Mouse (Mus musculus) cerebellum, postnatal 14 days (tissue): ENCODE data around the gene Tmem135.

Source experiments
- DNase-seq, 2 experiments: peaks; one replicate each; pipeline ENCODE4 v3.0.0; 2021; ENCODE audit warnings: mixed read lengths in 2 of 2

Tmem135 gene

DNA sequence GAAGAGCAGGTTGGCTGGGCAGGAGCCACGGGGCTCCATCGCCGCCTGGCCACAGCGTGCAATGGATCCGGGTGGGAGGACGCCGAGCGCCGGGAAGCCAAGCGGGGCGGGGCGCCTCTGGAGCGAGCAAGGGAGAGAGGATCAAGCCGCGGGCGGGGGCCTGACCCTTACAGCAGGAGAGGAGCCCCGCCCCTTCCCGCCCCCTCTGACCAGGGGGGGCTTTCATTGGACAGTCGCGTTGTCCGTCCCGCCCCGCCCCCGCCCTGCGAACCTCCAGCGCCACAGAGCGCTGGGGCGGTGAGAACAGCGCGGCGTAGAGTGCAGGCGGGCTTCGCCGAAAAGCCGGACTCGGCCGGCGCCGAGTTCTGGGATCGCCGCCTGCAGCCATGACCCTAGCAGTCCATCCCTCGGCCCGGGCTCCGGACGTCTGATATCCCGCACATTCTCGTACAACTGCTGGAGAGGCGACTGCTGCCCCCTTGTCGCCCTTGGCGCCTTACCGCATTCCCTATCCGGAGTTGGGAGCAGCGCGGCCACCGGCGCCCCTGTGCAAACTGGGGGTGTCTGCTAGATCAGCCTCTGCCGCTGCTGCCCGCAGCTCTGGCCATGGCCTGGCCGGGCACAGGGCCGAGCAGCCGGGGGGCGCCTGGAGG, at the start of gene Tmem135, which contains the start of gene Fzd4:
Gene Tmem135, minus strand, starts transcription at position 142 of the 653 bp plus-strand sequence.
Gene Fzd4, plus strand, starts transcription at position 275 of the 653 bp plus-strand sequence.
- DNase-seq, result peak; percentile 92 to 93

DNA sequence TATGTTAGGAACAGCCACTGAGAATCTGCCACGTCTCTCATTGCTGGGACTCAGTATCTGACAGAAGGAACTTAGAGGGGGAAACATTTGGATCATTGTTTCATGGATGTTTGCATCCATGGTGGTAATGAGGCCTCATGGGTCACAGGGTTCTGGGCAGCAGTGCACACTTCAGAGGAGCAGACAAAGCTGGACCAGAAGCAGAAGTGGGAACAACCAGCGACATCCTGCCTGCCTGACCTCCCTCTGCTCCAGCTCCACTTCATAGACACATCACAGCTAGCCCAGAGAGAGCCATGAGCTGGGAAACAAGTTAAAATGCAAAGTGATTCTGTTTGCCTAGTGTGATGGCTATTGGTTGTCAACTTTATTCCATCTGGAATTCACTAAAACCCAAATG, 46.3 kb upstream of the Tmem135 start:
- no peak for DNase-seq

DNA sequence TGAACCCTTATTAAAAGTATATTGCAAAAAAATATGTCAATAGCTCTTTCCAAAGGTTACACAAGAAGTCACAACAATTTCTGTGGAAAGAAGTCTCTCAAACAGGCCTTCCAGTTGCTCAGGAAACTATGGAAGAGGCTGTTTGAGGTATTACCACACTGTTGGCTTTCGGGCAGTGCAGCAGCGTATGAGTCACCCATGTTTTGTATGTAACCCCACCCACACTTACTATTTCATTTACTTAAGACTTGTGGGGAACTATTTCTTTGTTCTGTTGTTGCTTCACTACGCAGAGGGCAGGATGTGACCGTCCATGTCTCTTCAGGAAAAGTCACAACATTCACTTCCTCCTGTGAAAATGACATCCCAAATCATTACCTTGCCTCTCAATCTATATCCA, 41.1 kb upstream of the Tmem135 start:
- no peak for DNase-seq

DNA sequence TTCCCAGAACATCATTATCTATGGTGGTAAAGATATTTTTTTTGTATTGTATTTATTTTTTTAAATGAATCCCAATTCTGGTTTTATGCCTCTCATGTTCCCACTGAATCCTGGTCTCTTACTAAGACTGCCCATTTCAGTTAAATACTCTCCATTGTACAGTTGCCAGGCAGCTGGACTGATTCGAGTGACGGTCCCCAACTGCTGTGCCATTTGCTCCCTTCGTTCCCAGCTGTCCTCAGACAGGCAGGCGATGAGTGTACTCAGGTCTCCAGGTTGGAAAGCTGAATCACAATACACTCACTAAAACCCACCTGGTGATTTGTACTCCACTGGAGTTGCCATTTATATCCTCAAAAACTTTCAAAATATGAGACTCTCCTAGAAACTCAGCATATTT, 38.2 kb upstream of the Tmem135 start:
- no peak for DNase-seq

DNA sequence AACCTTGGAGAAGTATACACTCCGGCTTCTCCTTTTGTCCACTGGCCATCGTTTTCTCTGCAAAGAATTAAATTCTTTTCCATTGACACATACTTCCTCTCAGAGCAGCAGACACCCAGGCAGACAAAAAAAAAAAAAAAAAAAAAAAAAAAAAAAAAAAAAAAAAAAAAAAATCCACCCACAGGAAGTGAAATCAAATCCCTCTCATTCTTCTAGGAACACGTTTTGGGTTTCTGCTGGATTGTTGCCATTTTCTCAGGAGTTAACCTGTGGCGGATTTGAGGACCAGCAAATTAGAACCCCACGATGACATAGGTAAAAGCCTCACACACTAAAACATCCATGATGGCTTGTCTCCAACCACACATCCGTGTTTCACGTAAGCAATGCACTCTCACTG, 37.3 kb upstream of the Tmem135 start:
- DNase-seq, result no peak

DNA sequence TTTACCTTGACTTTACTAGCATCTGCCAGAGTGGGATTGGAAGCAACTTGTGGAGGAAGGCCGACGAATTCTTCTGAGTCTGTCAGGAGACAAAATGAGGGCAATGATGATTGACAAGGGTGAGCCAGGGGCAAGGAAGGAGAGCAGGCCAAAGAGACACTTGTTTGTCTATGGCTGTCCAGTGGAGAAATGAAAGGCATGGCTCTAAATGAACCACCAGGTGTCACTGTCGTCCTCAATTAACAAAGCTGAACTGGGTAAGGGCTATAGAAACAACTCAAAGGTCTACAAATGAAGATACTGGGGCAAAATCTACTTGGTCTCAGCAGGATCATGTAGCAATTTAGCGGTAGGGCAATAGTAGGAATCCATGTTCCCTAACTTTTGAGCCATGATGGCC, 33.6 kb upstream of the Tmem135 start:
- peak; percentile 71 to 75 for DNase-seq

DNA sequence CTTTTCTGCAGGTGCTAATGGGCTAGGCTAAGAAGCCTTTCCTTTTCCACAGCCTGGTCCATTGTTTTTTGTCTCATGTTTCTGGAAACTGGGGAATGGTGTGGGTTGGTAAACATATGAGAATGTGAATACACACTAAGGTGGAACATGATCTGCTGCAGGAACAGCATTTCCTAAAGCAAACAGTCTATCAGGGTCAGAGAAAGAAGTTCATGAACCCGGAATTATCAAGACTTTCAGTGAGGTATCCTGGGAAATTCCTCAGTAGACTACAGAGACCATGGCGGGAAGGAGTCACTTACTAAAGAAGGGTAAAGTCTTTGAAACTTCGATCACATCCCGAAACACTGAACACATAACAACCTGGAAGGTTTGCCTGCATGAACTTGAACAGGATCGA, 32.4 kb upstream of the Tmem135 start:
- no peak for DNase-seq

DNA sequence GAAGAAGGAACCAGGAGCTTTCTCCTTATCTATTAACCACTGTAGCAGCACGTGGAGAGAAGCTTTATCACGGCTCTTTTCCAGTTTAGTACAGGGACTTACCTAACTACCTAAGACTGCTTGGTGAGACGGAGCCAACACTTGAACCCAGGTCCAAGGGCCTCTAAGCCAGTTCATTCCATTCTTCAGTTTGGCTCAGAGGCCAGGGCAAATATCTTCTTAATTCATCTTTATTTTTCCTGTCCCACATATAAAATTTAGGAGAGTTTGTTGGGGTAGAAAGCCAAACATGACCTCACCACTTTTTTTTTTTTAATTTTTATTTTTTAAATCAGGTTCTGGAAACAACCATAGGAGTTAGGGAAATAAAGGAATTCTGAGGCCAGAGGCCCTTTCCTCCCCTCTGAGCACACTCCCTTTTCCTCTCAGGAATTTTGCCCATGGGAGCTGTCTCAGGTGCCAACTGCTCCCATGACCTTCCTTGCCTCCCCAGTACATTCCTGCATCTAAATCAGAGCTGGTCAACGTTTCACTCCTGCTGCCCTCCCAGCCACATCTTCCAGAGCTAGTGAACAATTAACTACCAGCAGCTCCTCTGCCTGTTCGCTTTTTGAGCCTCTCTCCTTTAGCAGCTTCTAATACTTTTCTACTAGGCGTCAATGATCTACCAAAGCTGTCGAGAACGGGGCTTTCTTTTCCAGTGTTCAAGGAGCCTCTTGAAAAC, 30.0 kb upstream of the Tmem135 start:
- no peak for DNase-seq

DNA sequence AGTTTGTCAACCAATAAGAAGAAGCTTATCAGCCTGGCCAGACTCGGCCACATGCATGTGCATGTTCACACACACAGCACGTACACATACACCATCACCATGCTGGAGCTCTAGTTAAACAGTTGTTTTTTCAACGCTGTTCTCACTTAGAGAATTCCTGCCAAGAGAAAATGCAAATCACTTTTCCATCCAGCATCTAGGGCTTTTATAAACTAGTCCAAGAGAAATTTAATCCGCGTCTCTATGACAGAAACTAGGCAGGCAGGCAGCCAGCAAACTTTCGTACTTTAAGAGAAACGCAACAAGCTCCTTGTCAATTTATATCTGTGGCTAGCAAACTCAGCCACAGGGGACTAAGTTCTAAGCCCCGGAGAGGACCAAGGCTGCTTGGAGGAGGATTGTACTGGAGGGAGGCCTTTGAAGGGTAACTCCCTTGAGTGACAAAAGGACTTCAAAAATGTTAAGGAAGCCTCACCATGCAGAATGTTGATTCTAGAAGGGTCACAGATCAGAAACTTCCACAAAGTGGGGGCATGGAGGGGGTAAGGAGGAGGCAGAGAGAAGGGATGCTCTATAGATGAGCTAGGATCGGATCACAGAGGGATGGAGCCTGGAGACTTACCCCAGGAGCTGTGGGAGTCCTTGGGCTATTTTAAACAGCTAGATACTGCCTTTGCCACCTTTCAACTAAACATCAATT, 29.3 kb upstream of the Tmem135 start:
- no peak for DNase-seq

DNA sequence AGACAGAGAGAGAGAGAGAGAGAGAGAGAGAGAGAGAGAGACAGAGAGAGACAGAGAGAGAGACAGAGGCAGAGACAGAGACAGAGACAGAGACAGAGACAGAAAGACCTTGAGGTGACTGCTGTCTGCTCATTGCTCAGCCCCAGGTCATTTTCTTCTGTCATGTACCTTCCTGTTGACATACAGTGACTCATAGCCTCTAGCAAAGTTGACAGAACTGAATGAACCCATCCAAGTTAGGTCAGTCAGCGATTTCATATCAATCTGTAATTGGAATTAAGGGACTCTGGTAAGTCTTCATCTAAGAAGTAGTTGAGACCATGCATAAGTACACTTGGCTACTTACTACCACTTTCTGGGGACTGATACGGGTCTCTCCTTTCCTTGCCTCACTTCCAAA, 27.2 kb upstream of the Tmem135 start:
- no peak for DNase-seq

DNA sequence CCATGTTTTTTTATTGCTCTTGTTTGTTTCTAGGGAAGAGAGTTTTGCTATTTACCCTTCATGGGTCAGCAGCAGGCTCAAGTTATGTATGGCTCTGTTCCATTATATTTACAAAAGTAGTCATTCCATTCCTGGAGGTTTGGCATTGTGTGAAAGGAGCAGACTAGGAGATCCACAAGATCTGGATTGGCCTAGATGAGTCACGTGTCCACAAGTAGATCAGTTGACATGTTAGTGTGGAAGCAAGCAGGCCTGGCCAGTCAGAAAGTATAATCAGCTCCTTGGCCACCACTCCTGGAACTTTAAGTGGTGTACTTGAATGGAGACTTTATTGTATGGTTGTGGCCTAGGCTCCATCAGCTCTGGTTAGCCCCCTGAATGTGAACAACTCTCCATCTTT, 25.3 kb upstream of the Tmem135 start:
- no peak for DNase-seq

DNA sequence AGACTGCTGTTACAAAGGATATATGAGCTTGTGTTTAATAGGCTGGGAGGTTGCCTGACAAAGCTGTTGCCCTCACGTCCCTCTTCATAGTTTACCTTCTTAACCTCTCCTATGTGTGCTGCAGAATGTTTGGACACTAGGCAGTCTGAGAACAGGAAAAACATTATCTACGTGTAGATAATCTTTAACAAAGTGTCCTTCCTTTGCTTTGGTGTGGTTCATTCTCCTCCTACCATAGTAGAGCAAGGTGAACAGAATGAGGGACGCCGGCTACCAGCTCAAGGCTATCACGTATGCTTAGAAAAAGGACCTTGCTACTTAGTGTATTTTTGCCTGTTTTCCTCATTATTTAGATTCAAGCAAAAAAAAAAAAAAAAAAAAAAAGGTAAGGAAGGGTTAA, 24.8 kb upstream of the Tmem135 start:
- DNase-seq, result no peak

DNA sequence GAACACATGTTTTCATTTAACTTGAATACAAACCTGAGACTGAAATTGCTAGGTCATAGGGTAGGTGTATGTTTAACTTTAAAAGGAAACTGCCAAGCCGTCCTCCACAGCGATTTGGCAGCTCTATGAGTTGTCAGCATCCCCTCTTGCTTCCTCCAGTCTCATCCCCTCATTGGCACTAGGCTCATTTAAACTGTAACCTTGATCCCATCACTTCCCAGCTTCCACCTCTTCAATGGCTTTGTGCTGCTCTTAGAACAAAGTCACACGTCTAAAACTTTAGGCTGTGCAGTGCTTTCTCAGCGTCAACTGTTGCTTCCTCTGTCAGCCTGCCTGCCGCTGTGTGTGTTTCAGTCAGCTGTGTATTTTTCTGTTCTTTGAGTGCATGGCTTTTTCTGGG, 23.1 kb upstream of the Tmem135 start:
- DNase-seq, result no peak

DNA sequence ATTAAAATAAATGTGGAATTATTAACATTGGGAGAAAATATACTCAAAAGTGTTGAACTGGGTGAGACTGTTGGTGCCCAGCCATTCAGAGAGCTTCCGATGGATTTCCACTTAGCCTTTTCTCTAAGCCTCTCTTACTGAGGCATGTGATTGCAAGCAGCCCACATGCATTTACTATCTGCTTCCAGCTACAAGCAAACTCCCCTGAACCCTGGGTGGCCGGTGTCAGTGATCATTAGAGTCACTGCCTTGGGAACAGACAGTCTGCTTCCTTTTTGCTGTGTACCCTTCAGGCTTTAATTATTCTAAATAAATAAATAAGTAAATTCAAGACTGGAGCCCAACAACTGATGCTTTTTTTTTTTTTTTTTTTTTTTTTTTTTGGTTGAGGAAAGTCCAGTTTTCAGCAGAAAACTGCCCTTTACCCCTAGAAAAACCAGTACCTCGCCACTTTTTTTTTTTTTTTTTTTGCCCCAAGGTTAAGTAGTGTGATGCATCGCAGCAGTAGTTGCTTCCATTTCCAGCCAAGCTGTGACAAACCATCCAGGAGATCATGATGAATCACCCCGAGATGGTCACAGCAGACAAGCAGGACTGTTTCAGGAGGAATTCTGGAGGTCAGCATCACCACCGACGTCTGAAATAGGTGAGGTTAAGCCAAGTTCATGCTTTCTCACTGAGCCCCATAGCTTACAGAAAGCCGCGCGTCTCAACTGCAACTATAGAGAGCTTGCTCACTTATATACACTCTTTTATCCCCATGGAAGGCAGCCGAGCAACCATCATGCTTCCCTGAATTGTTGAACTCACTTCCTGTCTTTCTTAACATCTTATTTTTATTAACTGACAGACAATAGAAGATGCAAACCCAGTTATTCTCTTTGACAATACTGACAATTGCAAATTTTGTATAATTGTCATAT, 22.0 kb upstream of the Tmem135 start:
- DNase-seq, result no peak

DNA sequence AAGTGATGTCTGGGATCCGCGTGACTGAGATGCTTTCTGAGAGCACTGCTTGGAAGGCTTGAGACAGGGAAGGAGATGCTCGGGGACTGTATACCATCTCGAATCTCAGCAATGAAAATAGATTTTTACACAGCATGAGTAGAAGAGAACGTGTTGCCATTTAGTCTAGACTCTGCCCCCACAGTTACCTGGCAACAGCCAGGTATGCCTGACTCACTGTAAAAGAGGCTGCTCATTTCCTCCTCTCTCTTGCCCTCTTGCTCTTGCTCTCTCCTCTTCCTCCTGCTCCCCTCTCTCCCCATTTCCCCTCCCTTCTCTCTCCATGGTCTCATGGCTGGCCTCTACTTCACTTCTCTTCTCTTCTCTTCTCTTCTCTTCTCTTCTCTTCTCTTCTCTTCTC, 20.6 kb upstream of the Tmem135 start:
- DNase-seq, result no peak

DNA sequence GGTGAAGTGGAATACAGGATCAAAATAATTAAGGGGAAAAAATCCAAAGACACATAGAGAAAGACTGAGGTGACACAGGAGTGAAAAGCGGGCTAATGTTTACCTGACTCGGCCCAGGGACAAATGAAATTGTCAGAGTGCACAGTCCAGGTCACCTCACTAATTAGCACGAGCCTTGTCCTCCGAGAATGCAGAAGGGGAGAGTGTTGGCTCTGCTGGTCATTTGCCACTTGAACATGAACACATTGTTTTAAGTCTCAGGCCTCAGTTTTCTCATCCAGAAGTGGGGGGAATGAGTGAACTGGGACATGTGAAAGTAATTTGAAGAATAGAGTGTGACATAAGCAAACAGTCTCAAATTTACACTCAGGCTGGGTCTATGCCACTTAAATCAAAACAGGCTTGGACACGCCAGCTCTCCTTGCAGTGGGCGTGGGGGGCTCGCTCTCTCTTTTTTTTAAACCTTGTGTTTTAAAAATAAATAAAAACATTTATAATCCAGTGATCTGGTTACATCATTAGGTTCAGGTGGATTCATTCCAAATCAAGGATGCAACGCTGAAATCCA, 19.8 kb upstream of the Tmem135 start:
- no peak for DNase-seq

DNA sequence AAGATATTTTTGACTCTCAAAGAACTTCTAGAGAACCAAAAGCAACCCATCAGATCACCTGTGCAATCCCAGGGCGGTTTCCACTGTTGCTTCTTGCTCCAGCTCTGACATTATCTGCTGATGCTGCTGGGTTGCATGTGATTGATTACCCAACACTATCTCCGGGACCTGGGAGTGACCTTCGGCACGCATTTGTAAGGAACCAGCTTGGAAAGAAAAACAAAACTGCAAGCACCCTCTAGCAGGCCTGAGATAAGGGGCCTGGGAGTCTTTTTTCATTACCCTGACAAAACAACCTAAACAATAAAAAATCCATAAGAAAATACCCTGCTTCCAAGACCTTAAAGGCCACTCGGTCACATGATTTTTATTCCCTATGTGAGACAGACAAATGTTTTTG, 19.2 kb upstream of the Tmem135 start:
- no peak for DNase-seq

DNA sequence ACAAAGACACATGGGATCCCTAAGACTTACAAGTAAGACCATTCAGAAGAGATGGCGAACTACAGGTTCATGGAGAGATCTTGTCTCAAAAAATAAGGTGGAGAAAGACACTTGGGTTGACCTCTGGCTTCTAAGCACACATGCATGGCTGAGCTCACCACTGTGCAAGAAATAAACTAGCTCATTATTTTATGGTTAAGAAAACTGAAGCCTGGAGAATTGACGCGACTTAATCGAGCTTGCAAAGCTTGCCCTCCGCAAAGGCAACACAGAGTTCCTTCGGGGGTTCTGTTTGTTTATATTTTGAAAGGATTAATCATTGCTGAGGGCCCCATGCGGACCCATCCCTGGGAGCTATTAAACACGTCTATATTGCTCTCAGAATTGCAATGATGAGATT, 18.6 kb upstream of the Tmem135 start:
- DNase-seq, result no peak

DNA sequence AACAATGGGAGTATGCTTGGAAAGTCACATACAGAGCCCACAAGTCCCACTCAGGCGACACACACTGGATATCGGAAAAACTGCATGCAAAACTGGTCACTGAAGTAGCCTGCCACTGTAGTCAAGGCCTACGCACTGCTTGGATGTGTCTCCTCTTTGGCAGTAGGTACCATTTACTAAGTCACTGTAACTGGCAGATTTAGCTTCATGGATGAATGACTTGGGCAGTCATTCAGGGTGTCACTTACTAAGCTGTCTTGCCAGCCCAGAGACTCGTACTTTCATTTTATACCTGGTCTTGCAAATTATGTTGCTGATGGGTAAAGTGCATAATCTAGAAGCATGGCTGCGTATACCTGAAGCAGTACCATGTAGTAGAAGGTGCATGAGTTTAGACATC, 17.3 kb upstream of the Tmem135 start:
- peak; percentile 38 to 46 for DNase-seq

DNA sequence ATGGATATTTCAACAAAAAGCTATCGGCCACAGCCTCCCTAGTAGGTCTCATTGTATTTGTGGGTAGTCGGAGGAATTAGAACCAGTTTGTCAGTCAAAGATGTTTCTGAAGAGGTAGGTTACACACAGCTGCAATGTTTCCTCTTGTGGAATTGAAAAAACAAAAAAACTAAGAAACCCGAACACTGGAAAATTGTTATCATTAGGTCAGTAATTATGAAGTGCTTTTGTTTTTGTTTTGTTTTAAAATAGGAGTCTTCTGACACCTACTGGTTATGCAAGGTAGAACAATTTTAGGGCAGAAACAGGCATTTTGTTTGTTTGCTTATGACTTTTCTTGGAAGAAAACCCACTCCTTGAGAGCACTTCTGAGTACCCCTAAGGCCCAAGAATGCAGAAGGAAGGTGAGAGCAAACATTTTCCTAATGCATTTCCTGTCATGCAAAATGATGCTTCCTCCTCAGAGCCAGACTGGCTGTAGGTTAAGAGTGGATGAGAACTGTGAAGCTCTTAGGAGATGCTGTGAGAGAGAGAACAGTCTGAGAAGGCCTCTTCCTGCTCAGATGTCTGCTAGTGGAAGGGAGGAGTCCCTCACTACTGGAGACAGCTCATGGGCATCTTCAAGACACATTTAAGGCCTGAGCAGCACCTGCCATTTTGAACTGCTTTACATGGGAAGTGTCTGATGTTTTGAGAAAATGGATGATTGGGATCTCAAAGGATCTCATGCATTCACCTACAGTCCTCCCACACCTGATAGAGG, 15.1 kb upstream of the Tmem135 start:
- peak in 1 of 2 experiments; percentile 33 for DNase-seq

DNA sequence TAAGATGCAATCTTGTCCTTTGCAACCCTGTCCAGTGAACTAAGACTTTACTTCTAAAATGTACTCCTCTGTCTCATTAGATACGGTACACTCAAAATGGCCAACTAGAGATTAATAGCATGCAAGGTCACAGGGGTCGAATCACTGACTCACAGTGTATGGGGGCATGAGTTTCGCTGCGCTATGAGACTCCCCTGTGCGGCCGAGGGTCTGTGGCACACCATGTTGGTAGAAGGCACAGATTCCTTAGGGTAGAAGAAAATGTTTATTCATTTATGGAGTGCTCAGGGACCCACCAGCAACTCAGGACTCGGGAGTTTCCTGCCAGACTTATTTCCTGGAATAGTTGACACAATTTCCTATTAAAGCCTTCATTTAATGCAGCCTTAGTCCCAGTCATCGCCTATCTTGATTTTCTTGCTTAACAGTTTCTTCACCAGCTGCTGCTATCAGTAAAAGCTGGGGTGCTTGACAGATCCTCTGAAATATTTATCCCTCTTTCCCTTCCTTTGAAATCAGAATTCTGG, 14.2 kb upstream of the Tmem135 start:
- DNase-seq, result no peak

DNA sequence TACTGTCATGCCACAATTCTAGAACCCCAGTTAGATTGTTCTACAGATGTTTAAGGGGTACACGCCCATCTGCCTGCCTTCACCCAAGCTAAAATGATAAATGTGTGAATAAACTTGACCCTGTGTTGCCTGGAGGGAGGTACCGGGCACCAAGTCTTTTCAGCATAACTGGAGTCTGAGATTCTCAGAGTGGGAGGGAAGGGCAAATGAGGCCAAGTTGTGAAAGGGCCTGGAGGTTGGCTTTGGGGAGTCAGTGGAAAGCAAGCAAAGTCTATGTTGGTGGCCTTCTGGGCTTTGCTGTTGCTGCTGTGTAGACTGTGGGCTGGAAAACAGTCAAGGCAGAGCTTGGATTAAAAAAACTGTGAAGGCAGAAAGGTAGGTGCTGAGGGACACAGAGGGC, 13.7 kb upstream of the Tmem135 start:
- no peak for DNase-seq
